Mouse (Mus musculus): ENCODE results near the gene Srrm2. TPM values are rescaled to one million over a fixed set of nuclear protein-coding genes. Genes with fewer than 3 reads are reported as not detected.

The Srrm2 gene
- total RNA-seq (2021), result 100 to 1,000 TPM; 563 to 606 TPM

DNA sequence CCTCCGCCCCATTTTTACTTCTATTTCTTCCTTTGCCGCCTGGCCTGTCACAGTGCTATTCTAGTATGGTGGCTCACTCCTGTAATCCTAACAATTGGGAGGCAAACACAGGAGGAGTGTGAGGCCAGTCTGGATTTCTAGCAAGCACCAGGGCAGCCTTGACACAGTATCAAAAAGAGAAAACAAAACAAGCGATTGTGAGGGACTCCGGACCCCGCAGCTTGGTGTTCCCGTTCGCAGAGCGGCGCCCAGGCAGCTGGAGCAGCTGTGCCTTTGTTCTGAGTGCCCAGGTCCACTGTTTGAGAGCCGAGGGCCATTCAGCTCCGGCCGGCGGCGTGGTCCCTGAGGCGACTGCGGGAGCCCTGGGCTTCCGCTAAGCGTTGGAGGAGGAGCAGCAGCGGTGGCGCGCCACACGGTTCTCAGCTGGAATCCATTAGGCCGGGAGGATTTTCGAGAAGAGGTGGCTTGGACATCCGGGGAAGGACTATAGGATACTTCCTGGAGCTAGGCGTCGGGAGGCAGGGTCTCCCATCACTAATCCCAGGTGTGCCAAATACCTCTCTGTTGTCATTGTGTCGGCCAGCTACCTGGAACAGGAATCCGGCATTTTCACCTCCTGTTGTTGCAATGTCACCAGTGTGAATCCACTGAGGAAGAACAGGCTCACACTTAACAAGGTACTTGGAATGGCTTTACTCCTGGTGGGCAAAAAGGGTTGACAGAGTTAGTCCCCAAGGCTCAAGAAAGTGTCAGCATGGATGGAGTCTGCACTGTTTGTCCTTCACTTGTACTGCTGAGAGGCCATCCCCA is at the start of gene Srrm2:
Srrm2 (plus strand) TSS at position 264 of the 810 bp plus-strand sequence.
- DNase-seq, result peak; percentile 49 to 51

- no peak for DNase-seq
Observed at GRCm38 (mm10) chr17:23740598-23741021, 49.7 kb upstream of the Srrm2 start, which contains the start of gene Paqr4. Gene Paqr4, minus strand, starts transcription at chr17:23740867.

- no peak for DNase-seq
Observed at GRCm38 (mm10) chr17:23741359-23742209, 48.7 kb upstream of the Srrm2 start.

GRCm38 (mm10) chr17:23742210-23742793 is 48.0 kb upstream of the Srrm2 start:
- no peak for DNase-seq

- DNase-seq, result no peak
Observed at GRCm38 (mm10) chr17:23742941-23743340, 47.4 kb upstream of the Srrm2 start.

- no peak for DNase-seq
Observed at GRCm38 (mm10) chr17:23744076-23744475, 46.3 kb upstream of the Srrm2 start.

DNA sequence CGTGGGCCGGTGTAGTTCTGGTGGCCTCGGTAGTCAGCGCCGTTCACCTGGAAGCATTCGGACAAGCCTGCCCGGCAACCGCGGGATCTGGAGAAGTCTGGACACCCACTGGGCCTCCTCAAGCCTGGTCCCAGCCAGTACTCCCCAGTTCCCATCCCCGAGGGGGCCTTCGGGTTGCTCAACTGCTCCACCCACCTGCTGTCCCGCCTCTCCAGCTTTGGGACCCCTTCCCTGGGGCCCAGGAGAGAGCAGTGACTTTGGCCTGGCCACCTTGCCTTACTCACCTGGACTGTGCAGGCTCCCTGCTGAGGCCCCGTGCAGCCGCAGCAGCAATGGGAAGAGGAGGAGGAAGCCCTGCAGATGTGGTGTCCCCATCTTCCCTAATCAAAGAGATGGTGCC is 45.7 kb upstream of the Srrm2 start:
- DNase-seq, result no peak

- DNase-seq, result no peak
Observed at GRCm38 (mm10) chr17:23745301-23746251, 44.8 kb upstream of the Srrm2 start, which contains the start of gene Kremen2. Gene Kremen2, minus strand, starts transcription at chr17:23745833.

- no peak for DNase-seq
Observed at GRCm38 (mm10) chr17:23746311-23746710, 44.0 kb upstream of the Srrm2 start.

DNA sequence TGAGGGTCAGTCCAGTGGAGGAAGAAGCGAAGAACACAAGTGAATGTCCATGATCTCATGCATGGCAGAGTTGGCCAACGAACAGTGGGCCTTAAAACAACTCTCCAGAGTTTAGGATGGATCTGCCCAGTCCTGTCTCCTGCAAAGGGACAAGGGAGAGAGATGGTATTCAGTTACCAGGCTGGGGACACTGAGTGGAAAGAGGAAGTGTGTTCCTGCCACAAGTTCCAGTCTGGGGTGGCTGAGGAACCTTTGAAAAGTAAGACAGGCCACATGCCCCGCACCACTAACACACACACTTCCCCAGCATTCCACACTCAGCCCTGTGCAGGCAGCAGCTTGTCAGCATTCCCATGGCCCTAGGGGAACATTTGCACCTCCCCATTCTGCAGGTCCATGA is 43.6 kb upstream of the Srrm2 start:
- DNase-seq, result no peak

- no peak for DNase-seq
Observed at GRCm38 (mm10) chr17:23747471-23747870, 42.9 kb upstream of the Srrm2 start.

- DNase-seq, result no peak
Observed at GRCm38 (mm10) chr17:23748026-23748425, 42.3 kb upstream of the Srrm2 start.

DNA sequence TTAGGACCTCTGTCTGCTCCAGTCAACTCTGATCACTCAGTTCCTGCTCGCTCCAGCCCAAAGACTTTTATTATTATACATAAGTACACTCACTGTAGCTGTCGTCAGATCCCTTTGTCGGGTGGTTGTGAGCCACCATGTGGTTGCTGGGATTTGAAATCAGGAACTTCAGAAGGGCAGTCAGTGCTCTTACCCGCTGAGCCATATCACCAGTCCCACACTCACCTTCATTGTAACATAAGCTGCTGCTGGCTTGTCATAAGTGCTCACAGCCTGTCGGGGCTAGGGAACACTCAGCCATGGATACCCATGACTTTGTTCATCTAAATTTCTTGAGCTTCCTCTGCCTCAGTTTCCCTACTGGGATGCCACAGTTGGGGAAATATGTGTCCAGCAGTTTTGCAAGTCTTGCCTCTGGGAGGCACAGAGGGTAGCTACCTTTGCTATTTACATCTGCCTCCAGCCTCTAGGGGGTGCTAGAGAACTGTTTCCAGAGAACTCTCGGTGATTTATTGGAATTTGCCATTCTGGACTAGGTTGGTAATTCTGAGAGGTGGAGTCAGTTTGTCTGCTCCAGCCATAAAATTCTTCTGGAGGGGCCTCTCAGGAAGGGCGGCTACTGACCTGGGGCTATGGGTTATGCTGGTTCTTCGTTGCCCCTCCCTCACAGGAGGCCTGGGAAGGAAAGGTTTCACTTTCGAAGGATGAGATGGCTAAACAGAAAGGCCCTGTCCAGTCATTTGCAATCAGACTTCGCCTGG is 41.5 kb upstream of the Srrm2 start:
- DNase-seq, result peak in 1 of 2 experiments; percentile 38

GRCm38 (mm10) chr17:23749400-23750191 is 40.7 kb upstream of the Srrm2 start:
- no peak for DNase-seq

DNA sequence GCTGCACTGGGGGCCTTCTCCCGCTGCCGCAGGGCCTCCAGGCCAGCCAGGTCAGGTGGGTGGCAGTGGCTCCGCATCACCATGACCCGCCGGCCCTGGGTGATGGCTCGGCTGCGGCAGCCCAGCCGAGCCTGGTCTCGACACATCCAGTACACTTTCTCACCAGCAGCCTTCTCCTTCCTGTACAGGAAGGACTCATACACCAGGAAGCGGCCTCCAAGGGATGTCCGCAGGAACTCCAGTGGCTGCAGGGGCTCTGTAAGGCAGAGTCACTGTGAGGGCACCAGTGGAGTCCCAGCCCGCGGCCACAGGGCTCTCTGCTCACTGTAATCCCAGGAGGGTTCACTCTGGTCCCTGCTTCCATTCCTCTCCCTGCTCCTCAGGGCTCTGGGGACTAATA is 34.6 kb upstream of the Srrm2 start:
- DNase-seq, result no peak

- no peak for DNase-seq
Observed at GRCm38 (mm10) chr17:23757581-23757980, 32.8 kb upstream of the Srrm2 start.

DNA sequence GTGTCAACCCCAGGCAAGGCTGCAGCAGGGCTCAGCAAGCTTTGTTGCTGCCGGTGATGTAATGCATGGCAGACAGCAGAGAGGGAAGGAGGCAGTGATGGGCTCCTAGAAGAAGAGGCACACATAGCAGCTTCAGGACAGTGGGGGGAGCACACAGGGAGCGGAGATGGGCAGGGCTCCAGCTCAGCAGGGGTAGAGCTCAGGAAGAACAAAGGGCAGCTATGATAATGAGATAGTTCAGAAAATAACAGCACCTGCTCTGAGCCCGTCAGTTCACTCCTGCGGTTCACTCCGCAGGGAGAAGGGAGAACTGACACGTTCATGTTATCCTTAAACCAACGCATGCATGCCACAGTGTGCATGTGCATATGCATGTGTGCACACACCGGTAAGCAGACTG is 31.5 kb upstream of the Srrm2 start:
- DNase-seq, result no peak

- DNase-seq, result no peak
Observed at GRCm38 (mm10) chr17:23760231-23760630, 30.1 kb upstream of the Srrm2 start.

DNA sequence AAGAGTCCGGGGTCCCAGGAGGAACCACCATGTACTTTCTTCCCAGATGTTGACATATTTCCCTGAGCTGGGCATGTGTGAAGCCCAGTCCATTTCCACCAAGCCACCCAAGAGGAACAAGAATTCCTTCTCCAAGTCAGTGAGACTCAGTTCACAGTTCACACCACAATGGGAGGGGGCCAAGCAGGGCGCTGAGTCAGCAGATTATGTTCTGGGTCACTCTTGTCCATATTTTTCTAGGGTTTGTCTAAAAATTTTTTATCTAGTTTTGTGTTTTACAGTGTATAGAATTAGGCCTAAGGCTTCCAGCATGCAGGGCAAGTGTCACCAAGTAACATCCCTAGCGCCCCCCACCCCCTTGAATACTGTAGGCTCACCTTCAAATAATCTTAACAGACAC is 29.2 kb upstream of the Srrm2 start:
- no peak for DNase-seq

DNA sequence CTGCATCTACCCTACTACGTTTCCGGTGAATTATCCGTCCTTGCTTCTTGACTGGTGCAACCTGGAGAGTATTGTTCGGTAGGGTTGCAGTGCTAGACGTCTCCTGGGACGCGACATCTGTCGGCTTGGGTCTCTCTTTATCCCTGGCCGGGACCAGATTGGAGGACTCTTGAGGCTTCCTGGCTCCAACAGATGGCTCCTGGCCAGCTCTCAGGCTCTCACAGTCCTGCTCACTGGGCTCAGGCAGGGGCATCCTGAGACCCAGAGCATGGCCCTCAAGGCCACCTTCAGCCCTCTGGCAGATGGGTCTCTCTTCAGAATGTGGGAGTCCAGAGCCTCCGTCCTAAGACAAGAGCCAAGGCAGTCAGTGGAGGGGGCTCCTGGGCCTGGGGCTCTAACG is 27.4 kb upstream of the Srrm2 start:
- no peak for DNase-seq
